Mouse (Mus musculus) ES-E14 (cell line): ENCODE results near the gene Tfdp1. TPM values are rescaled to one million over a fixed set of nuclear protein-coding genes. Genes with fewer than 3 reads are reported as not detected.

ENCODE experiments used
- DNase-seq: peaks from one replicate; pipeline ENCODE4 v3.0.0-alpha.2; 2013; ENCODE audit warnings: low read depth, low spot score
- H3K27ac ChIP-seq: 2 replicates; pipeline ENCODE4 v1.5.1; 2012; ENCODE audit warnings: low read depth, mild to moderate bottlenecking, low read length, moderate library complexity, mixed read lengths; ENCODE audit not compliant: poor library complexity, insufficient read depth, severe bottlenecking
- H3K36me3 ChIP-seq: 2 replicates; pipeline ENCODE4 v1.6.1; 2012; ENCODE audit warnings: mild to moderate bottlenecking, low read length, moderate library complexity, mixed read lengths; ENCODE audit not compliant: control insufficient read depth, poor library complexity, insufficient read depth, severe bottlenecking
- H3K4me1 ChIP-seq, 2 experiments: fragments of 150-350 bp in 1 of 2; sonication (generic) in 1 of 2; 2 replicates each; pipeline ENCODE4 v1.6.1; 2012; ENCODE audit warnings: low read length in 2 of 2, mild to moderate bottlenecking in 1 of 2, mixed read lengths in 1 of 2; ENCODE audit not compliant: control insufficient read depth in 2 of 2, insufficient read depth in 2 of 2, poor library complexity in 1 of 2
- H3K4me3 ChIP-seq, 2 experiments: fragments of 150-350 bp in 1 of 2; sonication (generic) in 1 of 2; 2 replicates each; pipeline ENCODE4 v1.5.1; 2012; ENCODE audit warnings: low read length in 2 of 2, low read depth in 1 of 2, mild to moderate bottlenecking in 1 of 2, mixed read lengths in 1 of 2; ENCODE audit not compliant: insufficient read depth in 1 of 2, poor library complexity in 1 of 2, severe bottlenecking in 1 of 2
- H3K9ac ChIP-seq: 2 replicates; pipeline ENCODE4 v1.6.1; 2012; ENCODE audit warnings: low read depth, mild to moderate bottlenecking, low read length, mixed read lengths; ENCODE audit not compliant: poor library complexity, insufficient read depth, severe bottlenecking
- H3K9me3 ChIP-seq: fragments of 150-350 bp; sonication (generic); 2 replicates; pipeline ENCODE4 v1.6.1; 2012; ENCODE audit warnings: low read depth, mild to moderate bottlenecking, low read length; ENCODE audit not compliant: control insufficient read depth, insufficient read depth
- CHD2 ChIP-seq: IDR thresholded peaks from 2 replicates; pipeline ENCODE4 v1.6.1; 2014; ENCODE audit warnings: mild to moderate bottlenecking, low read depth, low read length, inconsistent platforms
- HCFC1 ChIP-seq: IDR thresholded peaks from 2 replicates; pipeline ENCODE4 v1.6.1; 2012; ENCODE audit warnings: low read length, inconsistent platforms, borderline replicate concordance; ENCODE audit not compliant: insufficient read depth
- MAFK ChIP-seq: IDR thresholded peaks from 2 replicates; pipeline ENCODE4 v1.6.1; 2014; ENCODE audit warnings: mild to moderate bottlenecking, low read depth, low read length, inconsistent platforms; ENCODE audit not compliant: insufficient read depth
- ZC3H11A ChIP-seq: IDR thresholded peaks from 2 replicates; pipeline ENCODE4 v1.6.1; 2012; ENCODE audit warnings: low read depth, mild to moderate bottlenecking, inconsistent platforms, low read length, borderline replicate concordance
- ZNF384 ChIP-seq: IDR thresholded peaks from 2 replicates; pipeline ENCODE4 v1.6.1; 2012; ENCODE audit warnings: low read depth, low read length, inconsistent platforms
- in situ Hi-C, 2 experiments: fragments of 600-800 bp; cut with MboI; formaldehyde crosslinking; loops; one replicate each; pipeline ENCODE4 v1.15.1; 2025; ENCODE audit warnings: low sequenced_read_pairs in 2 of 2, inconsistent platforms in 1 of 2; ENCODE audit not compliant: unreplicated experiment in 2 of 2
- total RNA-seq: library from RNA; depleted of rRNA; stranded (reverse); fragments of 300-350 nt; gene quantifications from 2 replicates; pipeline ENCODE4 v1.2.3, GENCODE M21; 2012

Tfdp1 gene
- total RNA-seq, 1 experiment = 110 TPM

DNA sequence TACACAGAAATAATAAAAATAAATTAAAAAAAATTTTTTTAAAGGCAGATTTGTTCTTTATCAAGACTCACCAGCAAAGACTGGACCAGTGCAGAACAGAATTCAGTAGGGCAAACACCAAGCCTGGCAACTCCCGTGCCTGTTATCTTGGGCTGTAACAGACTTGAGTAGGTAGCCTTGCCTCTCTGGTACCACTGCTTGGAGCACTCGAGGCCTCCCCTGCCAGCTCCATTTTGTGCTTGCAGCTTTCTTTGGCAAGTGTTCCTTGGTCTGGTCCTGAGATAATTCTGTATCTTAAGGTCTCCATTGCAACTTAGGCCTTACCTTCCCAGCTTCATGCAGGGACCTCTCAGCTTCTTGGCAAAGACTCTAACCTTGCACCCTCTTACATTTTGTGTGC lies 3.8 kb downstream of the Tfdp1 start:
- Histone ChIP-seq H3K9ac (no peak overlapping the region), H3K27ac (no peak overlapping the region), H3K4me1 (peaks cover 5 to 9% of the 10 kb centered on the region in 2 experiments; a peak in 3 of 4 replicates), H3K36me3 (peaks cover 47% of the 10 kb centered on the region), H3K4me3 (no peak overlapping the region), H3K9me3 (no peaks in the 10 kb centered on the region)
- no peak for DNase-seq
- in situ Hi-C loops = no loop called here
- TF ChIP-seq HCFC1 (no peak), ZNF384 (no peak), CHD2 (no peak), MAFK (no peak), ZC3H11A (no peak)

DNA sequence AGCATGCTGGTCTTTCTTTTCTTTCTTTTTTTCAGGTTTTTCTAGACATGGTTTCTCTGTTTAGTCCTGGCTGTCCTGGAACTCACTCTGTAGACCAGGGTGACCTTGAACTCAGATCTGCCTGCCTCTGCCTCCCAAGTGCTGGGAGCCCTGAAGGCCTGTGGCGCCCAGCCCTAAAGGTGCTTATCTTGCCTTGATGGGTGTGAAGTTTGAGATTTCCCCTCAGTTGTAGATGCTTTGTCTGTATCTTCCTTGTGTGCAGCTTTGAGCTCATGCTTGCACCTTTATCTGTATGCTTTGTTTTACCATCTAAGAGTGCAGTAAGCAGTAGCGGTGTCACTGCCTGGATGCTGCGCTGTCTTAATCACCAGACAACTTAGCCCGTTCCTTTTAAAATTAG lies 4.6 kb downstream of the Tfdp1 start:
- H3K9ac ChIP-seq = no peak overlapping the region

DNA sequence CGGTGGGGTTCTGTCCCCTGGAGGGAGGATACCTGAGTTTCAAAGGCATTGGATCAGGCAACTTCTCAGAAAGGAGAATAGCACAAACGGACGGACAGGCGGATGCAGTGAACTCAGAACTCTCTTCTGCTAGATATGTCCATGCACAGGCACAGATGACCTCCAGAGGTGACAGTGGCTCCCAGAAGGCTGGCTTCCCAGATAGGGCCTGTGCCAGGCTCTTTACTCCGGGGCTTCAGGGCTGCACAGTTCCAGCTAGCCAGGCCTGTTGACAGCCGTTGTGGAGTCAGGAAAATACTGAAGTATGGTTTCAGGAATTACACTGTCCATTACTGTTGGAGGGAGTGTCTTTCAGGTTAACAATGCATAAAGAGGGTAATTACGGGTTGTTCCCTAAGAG lies 11.5 kb downstream of the Tfdp1 start:
- H3K4me3 ChIP-seq = no peak overlapping the region
- peaks cover 0 to 3% of the 10 kb centered on the region in 2 experiments; a peak in 1 of 4 replicates for H3K4me1 ChIP-seq
- in situ Hi-C loops = no loop called here
- H3K36me3 ChIP-seq = peaks cover 81% of the 10 kb centered on the region
- H3K9me3 ChIP-seq = no peaks in the 10 kb centered on the region
- no peak for DNase-seq
- H3K9ac ChIP-seq = no peak overlapping the region
- TF ChIP-seq HCFC1 (no peak), CHD2 (no peak), ZC3H11A (no peak), ZNF384 (no peak), MAFK (no peak)
- H3K27ac ChIP-seq = no peak overlapping the region

More for the DNA sequence above, 4.6 kb downstream of the Tfdp1 start:
- in situ Hi-C loops = no loop called here
- DNase-seq = no peak
- peaks cover 52% of the 10 kb centered on the region for H3K36me3 ChIP-seq
- no peak overlapping the region for H3K27ac ChIP-seq
- no peaks in the 10 kb centered on the region for H3K9me3 ChIP-seq
- TF ChIP-seq MAFK (no peak), CHD2 (no peak), HCFC1 (no peak), ZNF384 (no peak), ZC3H11A (no peak)
- H3K4me3 ChIP-seq = no peak overlapping the region
- H3K4me1 ChIP-seq = peaks cover 2 to 8% of the 10 kb centered on the region in 2 experiments; a peak in 3 of 4 replicates

DNA sequence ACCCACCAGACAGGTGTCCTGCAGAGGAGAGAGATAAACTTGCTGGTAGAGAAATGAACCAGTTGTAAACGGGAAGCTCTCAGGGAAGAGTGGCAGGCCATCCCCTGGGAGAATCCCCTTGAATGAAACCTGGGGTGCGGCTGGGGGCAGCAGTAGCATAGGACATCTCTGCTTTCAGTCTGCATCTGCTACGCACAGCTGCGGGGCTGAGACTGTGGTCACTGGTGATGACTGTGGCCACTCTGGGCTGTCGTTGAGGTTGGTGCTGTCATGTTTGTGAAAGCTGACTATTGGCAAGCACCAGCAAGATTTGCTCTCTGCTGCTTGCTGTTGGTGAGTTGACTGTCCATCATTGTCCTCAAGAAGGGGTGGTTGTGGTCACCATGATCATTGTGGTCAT lies 13.0 kb downstream of the Tfdp1 start:
- Histone ChIP-seq H3K4me1 (peaks cover 2 to 5% of the 10 kb centered on the region in 2 experiments; a peak in 2 of 4 replicates), H3K36me3 (peaks cover 82% of the 10 kb centered on the region), H3K9ac (no peak overlapping the region), H3K27ac (no peak overlapping the region), H3K4me3 (no peak overlapping the region), H3K9me3 (no peaks in the 10 kb centered on the region)
- in situ Hi-C loops = no loop called here
- TF ChIP-seq ZNF384 (no peak), MAFK (no peak), ZC3H11A (no peak)
- DNase-seq = no peak

DNA sequence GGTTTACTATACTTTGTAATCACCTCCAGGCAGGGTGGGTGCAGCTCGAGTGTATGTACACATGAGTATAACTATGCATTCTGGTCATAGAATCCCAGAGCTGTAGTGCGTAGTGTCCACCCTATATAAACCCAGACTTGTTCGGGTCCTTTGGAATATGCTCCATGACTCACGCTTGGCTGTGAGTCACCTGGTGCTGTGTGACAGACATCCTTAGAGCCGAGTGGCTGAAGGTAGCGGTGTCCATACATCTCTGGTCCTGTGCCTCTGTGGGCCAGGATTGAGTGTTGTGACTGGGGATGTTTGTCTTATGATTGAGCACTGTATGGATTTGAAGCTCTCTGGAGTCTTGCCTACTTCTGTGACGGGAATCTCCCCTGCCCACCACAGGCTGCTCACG lies 14.1 kb downstream of the Tfdp1 start:
- in situ Hi-C loops = no loop called here
- DNase-seq = no peak
- no peak for TF ChIP-seq ZC3H11A
- Histone ChIP-seq H3K9me3 (no peaks in the 10 kb centered on the region), H3K4me1 (peaks cover 2 to 5% of the 10 kb centered on the region in 2 experiments; a peak in 2 of 4 replicates), H3K9ac (no peak overlapping the region), H3K36me3 (peaks cover 87% of the 10 kb centered on the region), H3K4me3 (no peak overlapping the region), H3K27ac (no peak overlapping the region)
